ENCODE assay signal across 8 mouse cellular contexts in genomic region chr10:94905689-94906473, GRCm38 (mm10). TPM values are rescaled to one million over a fixed set of nuclear protein-coding genes. Genes with fewer than 3 reads are reported as not detected.
DNase-seq lines count a peak whose midpoint lies in the region; ATAC-seq and TF ChIP-seq lines count a peak whose summit lies in the region.

No protein-coding gene starts in this region.

- H3K27ac ChIP-seq in embryonic facial prominence, embryonic 11.5 days (replicated peaks; ENCODE audit: low read depth, low read length) = no peak overlapping the region
- H3K27ac ChIP-seq in limb, embryonic 14.5 days (replicated peaks; ENCODE audit: low read depth, low read length) = no peak overlapping the region
- no peak overlapping the region for H3K27ac ChIP-seq in liver, embryonic 12.5 days

- H3K4me2 ChIP-seq in embryonic facial prominence, embryonic 11.5 days (ENCODE audit: low read depth, low read length) = peak overlapping the region; percentile 2; the same call in 1 of the 2 replicates
- H3K4me2 ChIP-seq in limb, embryonic 14.5 days (replicated peaks; ENCODE audit: low read depth, low read length, severe bottlenecking) = no peak overlapping the region; the same call in 1 of the 2 replicates
- no peak overlapping the region for H3K4me2 ChIP-seq in liver, embryonic 12.5 days

- no peak for TF ChIP-seq POLR2A in limb, embryonic 14.5 days (IDR thresholded peaks at IDR 0.05; ENCODE audit: borderline replicate concordance, extremely low read depth, insufficient read depth, insufficient read length)

- peak; percentile 59 for DNase-seq in ovary, adult 18-20 months (ENCODE audit: low spot score)
- no peak for DNase-seq in ovary, postnatal 14 days (ENCODE audit: low spot score)
- peak; percentile 81 for DNase-seq in embryonic facial prominence, embryonic 11.5 days (ENCODE audit: low spot score)
- DNase-seq in kidney, postnatal 10 days = peak; percentile 35
- DNase-seq in limb, embryonic 14.5 days (ENCODE audit: low spot score) = peak; percentile 61
- no peak for DNase-seq in lung, postnatal 10 days
- DNase-seq in thymus, postnatal 0 days (ENCODE audit: low spot score) = no peak

- H3K4me3 ChIP-seq in embryonic facial prominence, embryonic 11.5 days (ENCODE audit: low read depth, low read length) = no peak overlapping the region
- no peak overlapping the region for H3K4me3 ChIP-seq in limb, embryonic 14.5 days (replicated peaks; ENCODE audit: low read length)
- no peak overlapping the region for H3K4me3 ChIP-seq in liver, embryonic 12.5 days

- ATAC-seq in embryonic facial prominence, embryonic 11.5 days (replicated peaks; ENCODE audit: insufficient number of reproducible peaks, low FRiP score, low TSS enrichment, low read depth) = peak; percentile 88
- ATAC-seq in limb, embryonic 14.5 days (ENCODE audit: low FRiP score, low read depth) = no peak
- ATAC-seq in liver, embryonic 12.5 days = no peak

- no peak overlapping the region for H3K9ac ChIP-seq in embryonic facial prominence, embryonic 11.5 days (replicated peaks; ENCODE audit: low read length)
- H3K9ac ChIP-seq in limb, embryonic 14.5 days (ENCODE audit: low read depth, low read length, severe bottlenecking) = no peak overlapping the region
- H3K9ac ChIP-seq in liver, embryonic 12.5 days = no peak overlapping the region

- no peaks in the 10 kb centered on the region for H3K36me3 ChIP-seq in embryonic facial prominence, embryonic 11.5 days (replicated peaks; ENCODE audit: control insufficient read depth, insufficient read depth, low read depth, low read length)
- H3K36me3 ChIP-seq in limb, embryonic 14.5 days (ENCODE audit: control insufficient read depth, insufficient read depth, low read length) = no peaks in the 10 kb centered on the region
- peaks cover 8% of the 10 kb centered on the region; the same call in 1 of the 2 replicates for H3K36me3 ChIP-seq in liver, embryonic 12.5 days

- 39% methylated on average over 21 of the region's 21 CpGs for WGBS in embryonic facial prominence, embryonic 11.5 days
- 21% methylated on average over 21 of the region's 21 CpGs for WGBS in limb, embryonic 14.5 days
- WGBS in liver, embryonic 12.5 days (ENCODE audit: insufficient replicate concordance) = 70% methylated on average over 21 of the region's 21 CpGs

- no peaks in the 10 kb centered on the region for H3K4me1 ChIP-seq in embryonic facial prominence, embryonic 11.5 days (ENCODE audit: control insufficient read depth, insufficient read depth, low read length)
- no peaks in the 10 kb centered on the region; the same call in 1 of the 2 replicates for H3K4me1 ChIP-seq in limb, embryonic 14.5 days (ENCODE audit: control insufficient read depth, insufficient read depth, low read length)
- H3K4me1 ChIP-seq in liver, embryonic 12.5 days = peaks cover 12% of the 10 kb centered on the region

- no peaks in the 10 kb centered on the region for H3K9me3 ChIP-seq in embryonic facial prominence, embryonic 11.5 days (replicated peaks; ENCODE audit: control insufficient read depth, low read length)
- no peaks in the 10 kb centered on the region for H3K9me3 ChIP-seq in limb, embryonic 14.5 days (ENCODE audit: control insufficient read depth, low read length)
- no peaks in the 10 kb centered on the region for H3K9me3 ChIP-seq in liver, embryonic 12.5 days (replicated peaks)

- H3K27me3 ChIP-seq in embryonic facial prominence, embryonic 11.5 days (ENCODE audit: control insufficient read depth, insufficient read depth, low read length) = no peaks in the 10 kb centered on the region
- H3K27me3 ChIP-seq in limb, embryonic 14.5 days (ENCODE audit: control insufficient read depth, insufficient read depth, low read length) = no peaks in the 10 kb centered on the region
- no peaks in the 10 kb centered on the region for H3K27me3 ChIP-seq in liver, embryonic 12.5 days (replicated peaks)

RNA-seq across cellular contexts. Expression of gene Plxnc1, which starts 38.8 kb away (rescaled TPM):
- 2.0 and 2.8 TPM in 2 replicates for polyA plus RNA-seq in embryonic facial prominence, embryonic 11.5 days (2014; fragmentation: Nextera tagmentation; extraction: Ambion mirVana)
- 4.2 and 4.7 TPM in 2 replicates for polyA plus RNA-seq in limb, embryonic 14.5 days (2012; rRNA removed)
- 3.0 and 3.6 TPM in 2 replicates for polyA plus RNA-seq in limb, embryonic 14.5 days (2014; fragmentation: Nextera tagmentation; extraction: Ambion mirVana)
- polyA plus RNA-seq in liver, embryonic 12.5 days (2016; fragmentation: Nextera tagmentation; extraction: Ambion mirVana) = 3.9 and 4.4 TPM in 2 replicates
- polyA plus RNA-seq in thymus, postnatal 0 days (2015; fragmentation: Nextera tagmentation; extraction: Ambion mirVana) = 3.2 and 3.8 TPM in 2 replicates

Comparison
In these comparisons a context has a peak if more than half of its experiments do, and no peak if none do; other contexts are left out.
1. DNase-seq: peak in ovary, adult 18-20 months (single experiment), embryonic facial prominence, embryonic 11.5 days (single experiment), kidney, postnatal 10 days (single experiment) and limb, embryonic 14.5 days (single experiment); none in ovary, postnatal 14 days (single experiment), lung, postnatal 10 days (single experiment) and thymus, postnatal 0 days (single experiment).